Mouse (Mus musculus) forelimb bud, embryonic 11.5 days (tissue): ENCODE data around the gene Mgst2.

Experiments used
- DNase-seq: peaks from one replicate; pipeline ENCODE4 v3.0.0-alpha.2; 2012; ENCODE audit warnings: low read depth, low spot score

The Mgst2 gene

DNA sequence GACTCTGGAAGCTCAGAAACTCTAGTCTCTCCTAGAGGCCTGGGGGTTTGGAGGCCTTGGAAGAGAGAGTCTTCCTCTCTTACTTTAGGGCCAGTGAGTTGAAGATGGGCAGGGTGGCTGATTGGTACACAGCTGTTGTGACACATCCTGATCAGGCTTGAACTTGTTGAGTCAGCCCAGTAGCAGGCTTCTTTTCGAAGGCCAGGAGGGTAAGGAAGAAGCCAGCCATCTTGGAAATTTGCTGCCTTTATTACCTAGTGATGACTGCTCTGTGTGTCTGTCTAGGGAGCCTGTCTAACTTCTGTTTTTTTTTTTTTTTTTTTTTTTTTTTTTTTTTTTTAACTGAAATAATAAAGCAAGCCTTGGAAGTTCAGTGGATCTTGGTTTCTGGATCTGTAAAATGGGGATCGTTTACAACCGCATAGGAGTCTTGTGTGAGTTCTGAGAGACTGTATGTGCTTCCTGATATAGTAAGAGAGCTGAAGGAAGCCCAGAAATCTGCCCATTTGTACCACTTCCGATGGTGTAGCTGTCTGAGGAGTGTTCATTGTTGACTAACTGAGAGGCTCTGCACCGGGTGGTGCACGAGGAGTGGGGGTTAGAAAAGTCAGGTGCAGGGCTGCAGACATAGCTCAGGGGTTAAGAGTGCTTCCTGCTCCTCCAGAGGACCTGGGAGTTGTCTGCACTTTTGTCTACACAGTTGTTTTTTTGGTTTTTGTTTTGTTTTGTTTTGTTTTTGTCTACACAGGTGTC is 5.7 kb upstream of the Mgst2 start:
- no peak for DNase-seq

GRCm38 (mm10) chr3:51659415-51659814 is 745 bp upstream of the Mgst2 start:
- no peak for DNase-seq

DNA sequence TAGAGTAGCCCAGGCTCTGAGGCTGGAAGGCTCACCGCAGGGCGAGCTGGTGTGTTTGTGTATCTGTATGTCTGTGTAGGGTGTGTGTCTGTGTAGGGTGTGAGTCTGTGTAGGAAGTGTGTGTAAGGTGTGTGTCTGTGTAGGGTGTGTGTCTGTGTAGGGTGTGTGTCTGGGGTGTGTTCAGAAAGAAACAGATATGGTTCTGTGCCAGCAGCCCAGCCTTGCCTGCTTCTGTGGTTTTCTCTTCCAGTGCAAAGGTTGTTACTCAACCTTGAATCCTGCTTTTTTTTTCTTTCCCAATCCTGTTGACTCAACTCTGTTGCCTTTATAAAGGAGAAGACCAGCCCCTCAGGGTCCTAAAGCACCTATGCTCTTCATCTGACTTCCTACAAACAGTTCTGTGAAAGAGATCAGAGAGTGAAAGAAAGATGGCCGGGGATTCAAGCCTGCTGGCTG is 689 bp downstream of the Mgst2 start:
- no peak for DNase-seq

DNA sequence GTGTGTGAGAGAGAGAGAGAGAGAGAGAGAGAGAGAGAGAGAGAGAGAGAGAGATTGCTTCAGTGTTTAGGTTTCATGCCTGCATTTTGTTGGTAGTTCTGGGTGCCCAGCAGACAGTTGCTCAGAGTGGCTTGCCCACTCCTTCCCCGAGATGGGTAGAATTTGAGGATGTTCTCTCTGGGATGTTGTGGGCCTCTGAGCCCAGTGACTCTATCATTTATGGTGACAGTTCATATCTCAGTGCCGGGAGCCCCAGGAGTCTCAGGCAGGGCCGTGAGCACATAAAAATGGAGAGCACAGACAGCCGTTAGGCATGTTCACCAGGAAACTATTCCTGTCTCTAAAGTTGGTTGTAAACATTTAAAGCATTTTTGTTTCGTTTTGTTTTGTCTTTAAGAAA is 1.2 kb downstream of the Mgst2 start:
- DNase-seq = no peak

DNA sequence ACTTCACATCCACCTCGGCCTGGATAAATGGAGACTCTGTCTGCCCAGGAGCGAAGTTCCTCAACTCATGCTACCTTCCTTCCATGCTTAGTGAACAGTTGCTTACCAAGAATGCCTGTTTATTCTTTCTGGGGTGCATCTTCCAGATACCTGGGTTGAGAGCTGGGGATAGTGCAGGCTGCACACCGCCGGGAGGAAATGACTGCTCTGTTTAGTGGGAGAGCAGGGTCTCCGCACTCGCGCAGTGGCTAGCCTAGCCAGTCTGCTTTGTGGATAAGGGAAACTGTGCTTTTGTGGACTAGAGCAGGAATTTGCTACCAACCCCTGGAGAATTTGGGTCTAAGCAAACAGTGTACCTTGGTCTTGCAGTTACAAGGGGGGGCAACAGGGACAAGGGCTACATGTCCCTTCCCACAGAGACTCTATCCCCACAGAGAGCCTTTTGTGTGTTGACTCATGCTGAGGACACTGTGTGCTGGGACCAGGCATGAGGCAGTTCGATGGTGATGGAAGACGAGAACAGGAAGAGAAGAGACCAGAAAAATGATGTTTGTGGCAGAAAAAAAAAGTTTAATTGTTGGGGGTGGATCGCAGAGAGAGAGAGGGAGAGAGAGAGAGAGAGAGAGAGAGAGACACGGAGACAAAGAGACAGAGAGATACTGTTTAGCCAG is 1.9 kb downstream of the Mgst2 start:
- DNase-seq = no peak

- DNase-seq = no peak
Measured at GRCm38 (mm10) chr3:51662557-51662956, 2.4 kb downstream of the Mgst2 start.

DNA sequence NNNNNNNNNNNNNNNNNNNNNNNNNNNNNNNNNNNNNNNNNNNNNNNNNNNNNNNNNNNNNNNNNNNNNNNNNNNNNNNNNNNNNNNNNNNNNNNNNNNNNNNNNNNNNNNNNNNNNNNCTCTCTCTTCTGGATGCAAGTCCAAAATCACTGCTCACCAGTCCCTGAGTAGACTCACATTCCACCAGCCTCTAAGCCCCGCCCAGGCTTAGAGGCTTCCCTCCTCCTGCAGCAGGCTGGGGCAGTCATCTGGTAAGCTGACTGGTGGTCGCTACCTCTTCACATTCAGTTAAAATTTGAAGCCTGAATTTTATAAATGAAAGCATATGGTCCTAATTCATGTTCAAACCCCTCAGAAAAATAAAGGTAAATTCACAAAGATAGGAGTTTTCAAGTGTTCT is 8.4 kb downstream of the Mgst2 start:
- peak; percentile 24 for DNase-seq

DNA sequence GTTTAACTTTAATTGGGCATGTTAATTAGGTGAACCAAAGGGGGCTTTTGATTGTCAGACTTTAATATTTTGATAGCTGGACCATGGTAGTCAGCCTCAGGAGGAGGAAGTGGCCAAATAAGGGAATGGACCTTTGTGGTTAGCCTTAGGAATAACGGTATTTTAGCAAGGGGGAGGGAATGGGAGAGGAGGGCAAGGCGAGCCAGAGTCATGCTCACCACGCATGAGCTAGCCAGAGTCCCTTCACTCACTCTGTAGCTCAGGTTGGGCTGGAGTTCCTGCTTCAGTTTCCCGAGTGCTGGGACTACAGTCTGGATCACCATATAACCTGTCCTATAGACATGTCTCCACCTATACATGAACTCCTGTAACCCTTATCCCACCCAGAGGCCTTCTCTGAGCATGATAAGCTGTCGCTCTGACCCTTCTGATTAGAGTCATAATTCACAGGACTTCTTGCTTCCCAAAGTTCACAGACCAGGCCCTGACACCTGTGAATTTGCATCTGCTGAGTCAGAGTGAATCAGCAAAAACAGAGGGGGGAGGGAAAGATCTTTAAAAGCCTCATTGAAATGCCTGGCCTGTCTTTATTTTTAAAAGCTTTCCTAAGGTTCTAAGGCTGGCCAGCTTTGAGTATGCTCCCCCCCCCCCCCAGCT is 10.4 kb downstream of the Mgst2 start:
- DNase-seq = no peak

- no peak for DNase-seq
Measured at GRCm38 (mm10) chr3:51671071-51671469, 10.9 kb downstream of the Mgst2 start.

- DNase-seq = no peak
Measured at GRCm38 (mm10) chr3:51672631-51673030, 12.5 kb downstream of the Mgst2 start.

GRCm38 (mm10) chr3:51673408-51674086 is 13.4 kb downstream of the Mgst2 start:
- DNase-seq = peak; percentile 54

GRCm38 (mm10) chr3:51674963-51675362 is 14.8 kb downstream of the Mgst2 start:
- no peak for DNase-seq

GRCm38 (mm10) chr3:51685539-51685938 is 25.4 kb downstream of the Mgst2 start:
- no peak for DNase-seq

- DNase-seq = no peak
Measured at GRCm38 (mm10) chr3:51686316-51686715, 26.2 kb downstream of the Mgst2 start.

DNA sequence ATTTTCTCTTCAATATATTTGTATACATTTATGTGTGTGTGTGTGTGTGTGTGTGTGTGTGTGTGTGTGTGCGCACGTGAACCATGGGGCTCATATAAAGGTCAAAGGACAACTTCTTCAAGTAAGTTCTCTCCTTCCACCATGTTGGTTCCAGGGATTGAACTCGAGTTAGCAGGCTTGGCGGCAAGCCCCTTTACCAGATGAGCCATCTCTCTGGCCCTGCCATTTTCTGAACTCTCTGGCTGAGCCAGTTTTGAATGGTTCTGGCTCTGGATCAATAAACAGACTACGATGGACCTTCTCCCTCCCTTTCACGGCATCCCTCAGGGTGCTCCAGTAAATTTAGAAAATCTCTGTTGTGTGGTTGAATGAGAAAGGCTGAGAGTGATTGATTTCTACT is 26.6 kb downstream of the Mgst2 start:
- no peak for DNase-seq

DNA sequence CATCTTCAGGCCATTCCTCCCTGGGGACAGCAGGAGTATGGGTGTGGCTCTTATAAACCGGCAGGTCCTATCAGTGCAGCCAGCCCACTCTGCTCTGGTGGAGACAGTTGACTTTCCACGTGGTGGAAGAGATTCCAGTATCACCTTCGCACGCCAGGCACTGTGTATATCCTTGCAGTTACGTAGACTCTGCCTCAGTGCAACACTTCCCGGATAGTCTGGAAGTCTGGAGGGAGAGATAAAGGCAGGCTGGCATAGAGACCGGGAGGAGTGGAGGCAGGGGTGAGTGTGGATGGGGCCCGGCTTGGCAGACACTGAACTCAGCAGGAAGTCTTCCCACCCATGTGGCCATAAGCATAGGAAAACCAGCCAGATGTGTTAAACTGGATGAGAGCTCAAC is 28.6 kb downstream of the Mgst2 start:
- no peak for DNase-seq

GRCm38 (mm10) chr3:51693196-51693595 is 33.0 kb downstream of the Mgst2 start:
- DNase-seq = no peak

DNA sequence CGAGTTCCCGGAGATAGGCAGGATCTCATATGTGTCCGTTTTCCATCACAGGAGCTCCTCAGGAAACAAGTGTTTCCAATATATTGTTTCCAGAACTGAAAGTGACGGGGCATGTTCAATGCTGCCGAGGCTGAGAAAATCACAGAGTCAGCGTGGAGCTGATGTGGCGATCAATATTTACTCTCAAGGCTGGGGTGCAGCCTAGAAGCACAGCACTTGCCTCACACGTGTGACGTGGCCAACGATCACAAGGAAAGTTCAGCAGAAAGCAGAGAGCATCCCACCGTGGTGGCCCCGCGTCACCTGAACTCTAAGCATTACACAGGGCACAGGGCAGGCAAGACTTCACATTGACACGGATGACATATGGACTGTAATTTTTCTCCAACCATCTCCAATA is 34.4 kb downstream of the Mgst2 start:
- DNase-seq = no peak

GRCm38 (mm10) chr3:51695713-51696112 is 35.6 kb downstream of the Mgst2 start:
- DNase-seq = no peak

- DNase-seq = no peak
Measured at GRCm38 (mm10) chr3:51697931-51698330, 37.8 kb downstream of the Mgst2 start.

GRCm38 (mm10) chr3:51700123-51700522 is 40.0 kb downstream of the Mgst2 start:
- DNase-seq = no peak

GRCm38 (mm10) chr3:51700731-51701280 is 40.6 kb downstream of the Mgst2 start:
- no peak for DNase-seq
